Mouse (Mus musculus) cerebellum, adult 2 months (tissue): ENCODE measurements around the gene Thy1.

ENCODE experiments used
- CTCF ChIP-seq: fragments of 200-500 bp; IDR thresholded peaks from 2 replicates; pipeline ENCODE4 v1.5.1; 2011; ENCODE audit warnings: low read depth, mild to moderate bottlenecking, control low read depth, low read length, moderate library complexity, borderline replicate concordance; ENCODE audit not compliant: insufficient read depth
- POLR2A ChIP-seq: fragments of 200-500 bp; IDR thresholded peaks from 2 replicates; pipeline ENCODE4 v1.6.1; 2011; ENCODE audit warnings: low read length, control low read depth, borderline replicate concordance; ENCODE audit not compliant: insufficient read depth

DNA sequence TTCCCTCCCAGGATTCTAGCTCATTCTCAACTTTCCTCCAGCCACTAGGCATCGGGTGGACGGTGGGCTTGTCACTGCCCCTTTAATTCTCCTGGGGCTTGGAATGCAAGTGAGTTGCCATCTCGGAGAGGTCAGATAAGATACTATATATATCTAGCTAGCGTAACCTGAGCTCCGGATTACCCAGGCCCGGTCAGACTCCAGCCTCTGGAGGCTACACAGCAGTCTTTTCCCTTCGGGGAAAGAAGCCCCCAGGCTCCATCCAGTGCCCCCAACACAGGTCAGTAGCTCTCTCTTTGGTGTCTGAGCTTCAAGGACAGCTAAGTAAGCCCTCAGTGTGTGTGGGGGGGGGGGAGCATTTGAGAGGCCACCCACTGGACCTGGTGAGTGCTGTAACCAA is 26.1 kb downstream of the Thy1 start:
- TF ChIP-seq CTCF (no peak), POLR2A (no peak)
